Mouse (Mus musculus): ENCODE data around the gene Slc35b1. TPM values are rescaled to one million over a fixed set of nuclear protein-coding genes. Genes with fewer than 3 reads are reported as not detected.
A peak's percentile ranks its signal among the peaks of the same experiment; 100 is the strongest.

The Slc35b1 gene
- total RNA-seq, 2 experiments from 2014 or later: 55.7 to 65.8 TPM

DNA sequence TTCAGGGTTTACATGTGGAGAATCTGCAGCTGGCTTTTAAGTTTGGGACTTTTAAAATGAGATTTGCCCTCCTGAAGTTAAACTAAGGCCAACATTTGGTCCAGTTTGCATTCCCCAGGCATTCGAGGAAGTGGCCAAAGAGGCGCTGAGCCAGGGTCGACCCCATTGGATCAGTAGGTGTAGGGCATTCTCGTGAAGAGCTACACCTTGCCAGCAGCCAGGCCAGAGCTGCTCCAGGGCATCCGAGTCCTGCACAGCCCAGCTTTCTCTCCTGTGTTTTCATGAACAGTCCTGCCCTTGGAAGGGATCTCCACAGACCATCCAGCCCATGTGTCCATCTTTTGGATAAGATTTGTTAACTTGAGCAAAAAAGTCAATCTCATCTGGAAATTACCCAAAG is 20.1 kb upstream of the Slc35b1 start:
- no peak for DNase-seq (ENCODE audit: low spot score in 2 of 2)

DNA sequence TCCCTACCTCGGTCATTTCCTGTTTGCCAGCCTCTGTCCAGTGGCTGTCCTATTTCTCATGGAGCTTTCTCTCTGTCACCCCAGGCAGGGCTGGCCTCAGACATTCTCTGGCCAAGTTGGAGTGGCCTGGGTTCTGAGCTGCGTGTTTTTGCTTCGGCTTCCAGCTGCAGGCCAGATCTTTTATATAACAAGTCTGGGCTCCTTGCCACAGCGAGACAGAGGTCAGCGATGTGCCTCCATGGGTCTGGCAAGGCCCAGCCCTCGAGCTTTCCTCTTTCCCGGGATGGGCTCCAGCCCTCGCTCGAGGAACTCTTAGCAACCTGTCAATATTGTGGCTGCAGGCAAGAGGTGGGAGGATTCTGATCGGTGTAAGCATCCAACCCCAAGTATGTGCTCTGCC is 18.9 kb upstream of the Slc35b1 start:
- peak; percentile 46 to 51 for DNase-seq (ENCODE audit: low spot score in 2 of 2)

DNA sequence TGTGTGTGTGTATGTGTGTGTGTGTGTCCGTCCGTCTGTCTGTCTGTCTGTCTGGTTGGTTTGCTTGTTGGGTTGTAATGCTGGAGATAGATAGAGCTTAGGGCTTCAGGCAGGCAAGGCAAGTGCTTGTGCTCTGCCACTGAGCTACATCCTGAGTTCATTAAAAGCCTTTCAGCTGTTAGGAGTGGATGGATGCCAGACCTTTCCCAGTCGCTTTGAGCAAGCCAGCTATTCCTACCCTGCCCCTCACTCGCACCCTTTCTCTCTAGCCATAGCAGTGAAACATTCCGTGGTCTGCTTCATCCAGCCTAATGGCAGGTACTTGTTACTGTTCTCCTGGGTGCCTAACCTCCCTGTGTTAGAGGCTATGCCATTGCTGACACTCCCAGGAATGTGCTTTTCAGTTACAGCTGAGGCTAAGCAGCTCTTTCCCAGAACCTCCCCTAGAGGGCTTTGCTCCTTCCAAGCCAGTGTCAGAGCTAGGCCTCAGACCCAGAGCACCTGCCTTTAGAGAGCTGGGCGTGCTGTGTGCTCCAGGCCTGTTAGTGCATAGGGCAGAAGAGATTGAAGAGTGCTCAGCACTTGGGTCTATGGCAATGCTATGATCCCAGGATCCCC is 18.1 kb upstream of the Slc35b1 start:
- DNase-seq (ENCODE audit: low spot score in 2 of 2): no peak

DNA sequence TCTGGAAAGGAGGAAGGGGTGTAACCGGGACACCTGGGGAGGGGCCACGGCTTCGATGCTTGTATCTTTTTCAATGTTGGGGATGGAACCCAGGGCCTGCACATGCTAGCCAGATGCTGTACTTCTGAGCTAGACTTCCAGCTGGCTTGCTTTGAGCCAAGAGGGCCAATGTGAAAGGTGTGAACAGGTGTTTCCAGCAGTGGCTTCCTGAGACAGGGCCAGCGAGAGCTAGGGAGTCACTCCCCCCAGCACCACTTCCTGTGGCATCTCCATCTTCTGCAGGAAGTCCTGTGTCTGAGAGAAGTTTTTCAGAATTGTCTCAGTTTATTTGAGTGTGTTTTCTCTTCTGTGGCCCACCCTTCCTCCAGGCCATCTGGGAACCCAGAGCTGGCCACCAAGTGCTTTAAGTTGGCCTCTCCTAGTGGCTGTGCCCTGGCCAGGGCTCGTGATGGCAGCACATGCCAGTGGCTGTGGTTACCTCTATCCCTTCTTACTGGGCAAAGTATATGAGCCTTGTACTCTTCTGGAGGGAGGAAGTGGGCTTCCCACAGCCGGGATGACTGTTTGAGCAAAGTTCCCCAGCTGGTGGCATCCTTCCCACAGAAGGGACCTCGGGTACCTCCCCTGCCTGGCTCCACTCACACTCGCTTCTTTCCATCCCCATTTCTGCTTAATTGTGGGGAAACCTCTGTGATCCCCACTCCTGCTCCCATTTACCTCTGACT is 17.3 kb upstream of the Slc35b1 start:
- DNase-seq (ENCODE audit: low spot score in 2 of 2): no peak

DNA sequence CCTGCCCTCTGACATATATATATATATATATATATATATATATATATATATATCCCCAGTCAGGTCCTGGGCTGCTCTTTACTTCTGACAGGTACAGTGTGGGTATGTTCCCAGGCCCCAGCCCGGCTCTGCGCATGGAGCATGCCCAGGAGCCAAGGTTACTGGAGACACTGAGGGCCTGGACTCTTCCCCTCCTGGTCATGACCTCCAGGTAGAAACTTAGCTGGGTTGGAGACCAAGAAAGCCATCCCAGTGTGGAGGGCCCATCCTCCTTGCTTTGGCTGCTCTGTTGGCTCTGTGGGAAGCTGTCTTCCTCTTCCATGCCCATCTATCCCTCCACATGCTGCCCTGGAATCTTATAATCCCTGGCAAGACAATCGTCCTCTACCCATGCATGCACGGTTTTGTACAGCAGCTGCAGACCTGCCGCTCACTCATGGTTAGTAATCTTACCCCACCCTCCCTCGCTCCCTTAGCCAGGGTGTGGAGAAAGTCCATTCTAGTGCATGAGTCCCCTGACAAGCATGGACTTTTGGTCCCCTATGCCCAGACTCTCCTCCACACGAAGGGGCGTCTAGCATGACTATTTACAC is 16.2 kb upstream of the Slc35b1 start:
- DNase-seq (ENCODE audit: low spot score in 2 of 2): no peak

DNA sequence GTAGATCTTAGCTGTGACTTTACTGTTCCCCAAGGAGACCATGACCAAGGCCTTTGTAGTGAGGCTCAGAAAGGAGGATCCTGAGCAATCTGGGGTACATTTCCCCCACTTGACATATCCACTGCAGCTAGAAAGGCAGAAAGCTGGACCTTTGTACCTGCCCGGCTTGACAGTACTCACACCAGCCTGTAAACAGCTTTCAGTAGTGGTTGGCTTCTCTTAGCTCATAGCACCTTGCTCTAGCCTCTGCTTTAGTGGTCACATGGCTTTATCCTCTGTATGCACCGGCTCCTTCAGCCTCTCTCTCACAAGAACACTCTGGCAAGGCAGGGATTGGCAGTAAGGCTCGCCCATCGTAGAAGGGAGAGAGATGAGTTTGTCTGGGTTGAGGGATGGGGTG is 15.6 kb upstream of the Slc35b1 start:
- no peak for DNase-seq (ENCODE audit: low spot score in 2 of 2)

DNA sequence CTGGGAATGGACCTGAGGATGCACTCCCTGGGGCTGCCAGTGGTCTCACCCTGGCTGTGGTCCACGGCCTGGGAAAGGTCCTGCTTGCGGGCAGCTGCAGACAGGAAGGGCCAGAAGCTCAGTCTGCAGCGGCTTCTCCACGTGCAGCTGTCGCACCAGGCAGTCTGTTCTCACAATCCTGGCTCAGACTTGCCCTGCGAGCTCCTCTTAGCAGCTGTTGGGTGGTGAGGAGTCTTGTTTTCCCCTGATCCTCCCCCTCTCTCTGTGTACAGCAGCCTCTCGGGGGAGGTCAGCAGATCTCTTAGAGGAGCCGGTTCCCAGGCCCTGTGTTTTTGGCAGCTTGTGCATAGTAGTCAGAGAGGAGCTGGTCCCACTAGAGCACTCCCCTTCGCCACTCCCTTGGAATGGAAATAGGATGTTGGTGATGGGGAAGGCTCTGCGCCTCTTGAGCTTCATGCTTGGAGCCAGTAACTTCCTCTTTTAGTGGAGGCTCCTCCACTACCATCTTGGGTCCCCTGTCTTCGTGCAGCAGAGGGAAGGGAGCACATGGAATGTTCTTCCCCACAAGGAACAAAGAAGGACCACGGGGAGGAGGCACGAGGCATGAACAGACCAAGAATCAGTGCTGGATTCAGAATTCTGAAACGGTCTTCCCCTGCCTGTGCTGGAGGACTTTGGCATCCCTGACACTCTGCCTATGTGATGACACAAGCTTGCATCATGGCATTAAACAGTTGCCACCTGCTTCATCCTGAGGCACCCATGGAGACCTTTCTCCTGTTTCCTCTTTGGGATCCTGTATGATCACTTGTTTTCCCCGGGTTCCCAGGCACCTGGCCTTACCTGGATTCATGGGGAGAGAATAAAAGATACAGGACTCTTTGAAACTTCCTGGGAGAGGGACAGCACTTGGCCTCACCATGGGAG is 14.3 kb upstream of the Slc35b1 start:
- DNase-seq (ENCODE audit: low spot score in 2 of 2): no peak

DNA sequence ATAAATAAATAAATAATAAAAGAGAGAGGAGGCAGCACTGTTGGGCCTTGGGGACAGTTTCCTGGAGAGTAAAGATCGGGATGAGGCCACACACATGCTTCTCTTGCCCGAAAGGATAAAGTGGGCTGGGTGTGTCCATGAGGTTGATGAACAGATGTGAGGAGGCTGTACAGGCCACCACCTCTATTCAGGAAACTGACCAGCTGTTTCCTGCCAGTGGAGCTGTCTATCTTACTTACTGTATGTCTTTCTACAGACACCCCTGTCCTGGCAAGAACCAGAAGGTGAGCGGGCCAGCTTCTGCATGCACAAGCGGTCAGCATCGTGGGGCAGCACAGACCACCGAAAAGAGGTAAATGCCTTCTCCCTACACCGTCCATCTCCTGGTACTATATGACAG is 13.3 kb upstream of the Slc35b1 start:
- no peak for DNase-seq (ENCODE audit: low spot score in 2 of 2)

DNA sequence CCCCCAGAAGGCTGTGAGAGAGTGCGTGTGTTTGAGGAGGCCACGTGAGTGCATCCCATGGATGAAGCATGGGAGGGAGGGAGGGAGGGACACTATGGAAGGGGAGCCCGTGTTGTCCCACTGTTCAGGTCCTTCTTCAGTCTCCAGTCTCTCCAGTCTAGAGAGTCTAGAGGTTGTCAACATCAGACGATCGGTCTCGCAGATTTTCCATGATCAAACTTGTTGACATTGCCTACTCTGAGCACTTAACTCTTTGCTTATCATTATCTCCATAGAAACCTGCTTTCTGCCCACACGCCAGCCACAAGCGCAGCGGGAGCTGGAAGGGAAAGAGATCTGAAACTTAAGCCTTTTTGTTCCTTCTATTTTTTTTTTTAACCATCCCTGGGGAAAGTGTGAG is 5.6 kb upstream of the Slc35b1 start:
- DNase-seq (ENCODE audit: low spot score in 2 of 2): no peak

DNA sequence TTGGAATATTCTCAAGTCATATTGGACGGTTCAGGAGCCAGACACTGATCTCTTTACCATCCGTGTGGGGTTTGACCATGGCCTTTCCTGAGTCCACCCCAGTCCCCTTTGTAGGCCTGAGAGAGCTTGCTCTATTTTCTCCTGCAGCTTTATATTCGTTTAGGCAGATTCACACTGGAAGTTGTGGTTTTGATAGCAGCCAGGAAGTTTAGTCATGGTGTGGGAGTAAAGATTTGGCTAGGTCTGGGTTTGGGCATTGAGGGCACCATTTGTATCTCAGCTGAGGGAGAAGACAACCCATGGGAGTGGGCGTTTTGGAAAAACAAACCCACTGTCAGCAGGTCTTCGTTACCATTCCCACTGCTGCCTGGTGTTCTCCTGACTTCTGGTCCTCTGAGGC is 4.9 kb upstream of the Slc35b1 start:
- DNase-seq (ENCODE audit: low spot score in 2 of 2): no peak

DNA sequence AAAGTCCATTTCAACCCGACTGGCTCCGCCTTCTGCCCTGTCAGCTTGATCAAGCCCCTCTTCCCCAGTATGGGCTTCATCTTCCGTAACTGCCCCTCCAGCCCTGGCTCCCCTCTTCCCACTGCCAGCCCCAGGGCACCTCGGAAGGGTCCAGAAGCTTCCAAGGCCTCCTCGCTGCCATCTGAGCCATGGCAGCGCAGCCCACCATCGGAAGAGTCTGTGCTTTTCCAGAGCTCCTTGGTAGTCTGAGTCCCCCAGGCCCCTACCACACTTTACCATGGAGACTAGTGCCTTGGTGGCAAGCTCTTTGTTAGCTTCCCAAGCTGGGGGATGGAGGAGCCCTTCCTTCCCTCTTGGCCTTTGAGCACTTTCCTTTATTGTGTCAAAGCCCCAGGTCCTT is 3.8 kb upstream of the Slc35b1 start:
- no peak for DNase-seq (ENCODE audit: low spot score in 2 of 2)

DNA sequence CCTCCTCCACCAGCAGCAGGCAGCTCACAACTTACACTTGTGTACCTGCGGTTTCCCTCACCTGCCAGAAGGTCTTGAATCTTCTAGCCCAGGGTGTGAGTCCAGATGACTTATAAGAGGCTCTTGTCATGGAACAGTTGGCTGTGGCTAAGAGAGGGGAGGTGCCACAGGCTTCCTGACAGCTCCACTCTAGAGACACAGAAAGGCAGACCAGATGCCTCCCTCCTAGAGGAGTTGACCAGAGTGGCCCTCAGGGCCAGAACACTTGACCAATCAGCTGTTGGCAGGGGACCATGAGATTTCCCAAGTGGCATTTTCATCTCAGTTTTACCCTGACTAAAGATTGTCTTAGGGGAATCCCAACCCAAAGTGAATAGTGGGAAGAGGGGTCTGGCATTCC is 3.3 kb upstream of the Slc35b1 start:
- no peak for DNase-seq (ENCODE audit: low spot score in 2 of 2)

DNA sequence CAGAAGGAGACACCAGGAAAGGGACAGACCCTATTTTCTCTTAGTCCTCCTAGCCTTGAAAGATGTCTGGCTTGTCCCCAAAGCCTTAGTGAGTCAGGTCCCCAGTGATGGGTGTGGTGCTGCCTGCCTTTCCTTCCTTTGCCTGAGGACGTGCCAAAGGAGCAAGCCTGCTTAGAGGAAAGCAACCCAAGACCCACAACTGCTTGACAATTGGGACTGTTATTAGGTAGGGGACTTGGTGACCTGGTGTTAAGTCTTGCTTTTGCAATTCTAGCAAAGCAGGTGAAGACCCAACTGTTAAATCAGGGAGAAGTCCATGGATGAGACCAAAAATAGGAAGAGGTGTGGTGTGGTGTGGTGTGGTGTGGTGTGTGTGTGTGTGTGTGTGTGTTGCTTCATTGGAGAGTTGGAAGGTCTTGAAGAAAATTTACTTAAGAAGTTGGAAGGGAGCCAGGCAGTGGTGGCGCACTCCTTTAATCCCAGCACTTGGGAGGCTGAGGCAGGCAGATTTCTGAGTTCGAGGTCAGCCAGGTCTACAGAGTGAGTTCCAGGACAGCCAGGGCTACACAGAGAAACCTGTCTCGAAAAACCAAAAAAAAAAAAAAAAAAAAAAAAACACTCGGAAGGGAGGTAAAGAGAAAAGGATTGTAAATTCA is 1.0 kb upstream of the Slc35b1 start:
- no peak for DNase-seq (ENCODE audit: low spot score in 2 of 2)

DNA sequence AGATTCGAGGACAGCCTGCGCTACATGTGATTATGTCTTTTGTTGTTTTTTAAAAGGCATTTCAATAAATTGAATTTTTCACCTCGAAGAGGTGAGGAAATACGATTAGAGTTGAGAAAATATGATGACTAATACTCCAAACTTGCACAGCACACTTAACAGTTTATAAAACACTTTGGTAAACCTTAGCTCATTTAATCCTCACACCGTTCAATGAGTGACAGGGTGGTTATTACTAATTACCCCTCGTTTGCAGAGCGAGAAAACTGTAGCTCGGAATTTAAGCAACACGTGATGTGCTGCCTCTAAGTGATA is 531 bp upstream of the Slc35b1 start:
- no peak for DNase-seq (ENCODE audit: low spot score in 2 of 2)

DNA sequence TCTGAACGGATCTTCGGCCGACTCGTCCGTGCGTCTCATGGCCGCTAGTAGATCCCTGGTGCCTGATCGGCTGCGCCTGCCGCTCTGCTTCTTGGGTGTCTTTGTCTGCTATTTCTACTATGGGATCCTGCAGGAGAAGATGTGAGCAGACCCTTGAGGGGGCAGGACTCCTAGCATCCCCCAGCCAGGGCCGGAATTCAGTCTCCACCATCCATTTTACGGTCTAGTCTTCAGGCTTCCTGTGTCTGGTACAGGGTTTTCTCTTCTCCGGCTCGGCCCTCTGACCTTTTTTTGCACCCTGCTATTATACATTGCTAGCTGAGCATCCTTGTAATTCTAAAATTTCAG is 455 bp downstream of the Slc35b1 start:
- DNase-seq (ENCODE audit: low spot score in 2 of 2): no peak

DNA sequence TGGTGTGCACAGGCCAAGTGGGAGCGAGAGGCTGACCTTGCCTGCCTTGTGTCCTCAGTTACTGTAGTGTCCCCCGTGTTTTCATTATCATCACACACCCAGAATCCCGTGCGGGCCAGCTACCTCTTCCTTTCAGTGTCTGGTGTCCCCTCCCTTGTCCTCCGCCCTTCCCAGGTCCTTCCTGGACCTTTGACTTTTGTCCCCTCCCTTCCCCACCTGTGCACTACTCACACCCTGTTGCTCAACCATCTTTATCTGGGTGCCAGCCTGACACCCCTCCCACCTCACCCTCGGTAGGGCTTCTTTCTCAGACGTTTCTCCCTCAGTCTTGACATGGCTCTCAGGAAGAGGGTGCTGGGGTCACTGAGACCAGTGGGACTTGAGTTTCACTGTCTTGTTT is 2.9 kb downstream of the Slc35b1 start:
- DNase-seq (ENCODE audit: low spot score in 2 of 2): no peak

DNA sequence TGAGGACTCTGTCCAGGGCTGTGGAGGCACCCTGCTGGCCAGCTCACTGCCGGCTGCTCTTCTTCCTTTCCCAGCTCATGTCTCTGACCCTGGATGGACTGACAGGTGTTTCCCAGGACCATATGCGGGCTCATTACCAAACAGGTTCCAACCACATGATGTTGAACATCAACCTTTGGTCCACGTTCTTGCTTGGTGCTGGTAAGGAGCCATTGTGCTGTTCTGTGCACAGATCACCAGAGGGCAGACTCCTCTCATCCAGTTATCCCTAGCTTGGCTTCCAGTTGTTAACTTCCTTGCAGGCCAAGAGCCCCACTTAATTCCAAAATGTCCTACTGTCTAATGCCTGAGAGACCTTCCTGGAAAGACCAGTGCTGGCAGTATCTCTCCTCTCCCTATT is 4.5 kb downstream of the Slc35b1 start:
- DNase-seq (ENCODE audit: low spot score in 2 of 2): no peak

DNA sequence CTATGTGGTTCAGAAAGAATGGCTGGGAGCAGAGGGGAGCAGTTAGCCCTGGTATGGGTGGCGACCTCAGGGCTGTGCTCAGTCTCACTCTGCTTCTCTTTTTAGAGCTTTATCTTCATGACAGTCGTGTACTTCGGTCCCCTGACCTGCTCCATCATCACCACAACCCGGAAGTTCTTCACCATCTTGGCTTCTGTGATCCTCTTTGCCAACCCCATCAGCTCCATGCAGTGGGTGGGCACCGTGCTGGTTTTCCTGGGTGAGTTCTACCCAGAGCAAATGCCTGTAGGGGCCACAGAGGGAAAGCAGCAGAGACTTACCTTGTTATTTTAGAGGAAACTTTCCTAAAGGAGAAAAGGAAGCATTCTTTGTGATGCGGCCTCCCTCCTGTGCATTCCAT is 5.9 kb downstream of the Slc35b1 start:
- DNase-seq (ENCODE audit: low spot score in 2 of 2): no peak

DNA sequence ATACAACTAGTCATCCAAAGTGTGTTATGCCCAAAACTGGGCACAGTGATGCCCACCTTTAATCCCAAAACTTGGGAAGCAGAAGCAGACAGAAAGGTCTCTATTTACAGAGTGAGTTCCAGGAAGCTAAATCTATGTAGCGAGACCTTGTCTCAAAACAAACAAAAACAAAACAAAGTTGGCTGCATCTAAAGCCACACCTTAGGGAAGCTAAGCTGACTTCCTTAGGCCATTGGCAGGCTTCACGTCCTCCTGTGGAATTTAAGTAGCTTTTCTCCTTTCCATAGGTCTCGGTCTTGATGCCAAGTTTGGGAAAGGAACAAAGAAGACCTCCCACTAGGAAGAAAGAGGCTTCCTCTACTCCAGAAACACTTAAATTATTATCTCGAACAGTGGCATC is 6.7 kb downstream of the Slc35b1 start:
- no peak for DNase-seq (ENCODE audit: low spot score in 2 of 2)

DNA sequence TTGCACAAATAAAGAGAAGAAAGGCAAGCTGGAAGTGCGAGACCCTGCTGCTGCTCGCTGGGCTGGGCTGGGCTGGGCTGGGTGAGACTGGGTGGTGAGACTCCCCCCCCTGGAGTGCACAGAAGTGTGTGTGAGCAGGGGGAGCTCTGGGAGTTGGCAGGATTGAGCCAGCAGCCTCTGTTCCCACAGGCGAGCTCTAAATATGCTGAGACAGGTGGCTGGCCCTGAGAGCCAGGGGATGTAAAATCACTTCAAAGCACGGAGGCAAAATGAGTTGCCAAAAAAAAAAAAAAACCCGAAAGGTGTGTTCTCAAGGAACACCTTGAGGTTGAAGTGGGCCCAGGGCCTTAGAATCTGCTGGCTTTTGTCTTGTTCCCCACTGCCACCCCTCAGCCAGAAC is 7.3 kb downstream of the Slc35b1 start:
- no peak for DNase-seq (ENCODE audit: low spot score in 2 of 2)

DNA sequence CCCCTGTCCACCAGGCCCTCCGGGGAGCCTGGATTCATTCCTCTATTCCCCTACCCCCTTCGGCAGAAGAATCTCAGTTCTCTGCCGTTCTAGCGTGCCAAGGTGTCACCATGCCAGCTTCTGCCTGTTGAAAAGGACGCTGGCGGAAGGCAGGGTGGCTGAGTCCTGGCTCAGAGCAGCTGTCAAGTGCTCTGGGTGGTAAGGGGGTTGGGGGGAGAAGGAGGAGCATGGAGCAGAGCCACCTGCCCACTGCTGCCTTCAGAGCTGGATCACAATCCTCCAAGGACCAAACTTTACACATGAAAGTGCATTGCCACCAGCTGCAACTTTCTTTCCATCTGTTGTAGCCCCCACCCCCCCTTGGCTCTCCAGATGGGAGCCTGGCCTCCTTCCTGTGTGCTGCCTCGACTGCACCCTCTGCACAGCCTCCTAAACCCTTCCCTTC is 7.8 kb downstream of the Slc35b1 start:
- no peak for DNase-seq (ENCODE audit: low spot score in 2 of 2)
